Mouse (Mus musculus) fat pad, adult 2 months (tissue): ENCODE data around the gene Ppfia3.

Experiments used
- DNase-seq: peaks from one replicate; pipeline ENCODE4 v3.0.0-alpha.2; 2011; ENCODE audit warnings: low read depth, low spot score; ENCODE audit errors: extremely low read depth

Ppfia3 gene

GRCm38 (mm10) chr7:45315182-45315701, 51.6 kb downstream of the Ppfia3 start:
- no peak for DNase-seq

GRCm38 (mm10) chr7:45313495-45313894, 53.3 kb downstream of the Ppfia3 start:
- no peak for DNase-seq

GRCm38 (mm10) chr7:45312686-45313453, 53.9 kb downstream of the Ppfia3 start:
- no peak for DNase-seq

- DNase-seq: no peak
Observed at GRCm38 (mm10) chr7:45312023-45312422, 54.8 kb downstream of the Ppfia3 start.

GRCm38 (mm10) chr7:45309455-45309854, 57.4 kb downstream of the Ppfia3 start:
- DNase-seq: no peak

GRCm38 (mm10) chr7:45308551-45309240, 58.1 kb downstream of the Ppfia3 start:
- DNase-seq: no peak

- no peak for DNase-seq
Observed at GRCm38 (mm10) chr7:45305275-45305674, 61.5 kb downstream of the Ppfia3 start.

GRCm38 (mm10) chr7:45304869-45305268, 62.0 kb downstream of the Ppfia3 start:
- no peak for DNase-seq

- DNase-seq: no peak
Observed at GRCm38 (mm10) chr7:45302626-45303025, 64.2 kb downstream of the Ppfia3 start.

GRCm38 (mm10) chr7:45300270-45300669, 66.5 kb downstream of the Ppfia3 start:
- DNase-seq: no peak

GRCm38 (mm10) chr7:45299752-45300151, 67.1 kb downstream of the Ppfia3 start:
- DNase-seq: no peak

- no peak for DNase-seq
Observed at GRCm38 (mm10) chr7:45297563-45297962, 69.3 kb downstream of the Ppfia3 start.

- DNase-seq: no peak
Observed at GRCm38 (mm10) chr7:45296626-45297025, 70.2 kb downstream of the Ppfia3 start.
